Mouse (Mus musculus) spleen, embryonic (tissue): ENCODE measurements around the gene Siglec1.

Experiments
- CTCF ChIA-PET: fragments of 350-600 bp; sonication (Branson Sonifier 250); formaldehyde crosslinking; loops from one replicate; lab custom pipeline; 2022; lab: Charles Lee

Gene Siglec1

GRCm38 (mm10) chr2:131101530-131101929, 15.0 kb upstream of the Siglec1 start:
- CTCF ChIA-PET, result interaction anchor here (0.6 kb wide), 1 partner anchor 165 kb away, joined by 4 read pairs; no protein-coding TSS in a partner anchor

GRCm38 (mm10) chr2:131097087-131097486, 10.5 kb upstream of the Siglec1 start:
- CTCF ChIA-PET, result interaction anchor here (0.6 to 1.0 kb wide), 2 partner anchors 64 to 128 kb away, joined by 3 read pairs; no protein-coding TSS in a partner anchor

- CTCF ChIA-PET, result interaction anchor here (0.6 to 1.3 kb wide), 3 partner anchors 65 to 157 kb away, joined by 3 to 10 read pairs (median 4); no protein-coding TSS in a partner anchor
Observed at GRCm38 (mm10) chr2:131096101-131096795, 9.7 kb upstream of the Siglec1 start.

- CTCF ChIA-PET, result interaction anchor here (0.7 to 1.7 kb wide), 2 partner anchors 160 to 288 kb away, joined by 3 to 8 read pairs; no protein-coding TSS in a partner anchor
Observed at GRCm38 (mm10) chr2:131094823-131095222, 8.3 kb upstream of the Siglec1 start.

GRCm38 (mm10) chr2:131093577-131093976, 7.0 kb upstream of the Siglec1 start:
- CTCF ChIA-PET, result interaction anchor here (0.7 to 1.7 kb wide), 2 partner anchors 56 to 161 kb away, joined by 6 to 8 read pairs; no protein-coding TSS in a partner anchor

GRCm38 (mm10) chr2:131090852-131091251, 4.3 kb upstream of the Siglec1 start:
- CTCF ChIA-PET, result interaction anchor here (0.6 kb wide), 1 partner anchor 1172 kb away, joined by 5 read pairs; no protein-coding TSS in a partner anchor

GRCm38 (mm10) chr2:131089634-131090033, 3.1 kb upstream of the Siglec1 start:
- CTCF ChIA-PET, result no interaction called here

GRCm38 (mm10) chr2:131088581-131088980, 2.0 kb upstream of the Siglec1 start:
- CTCF ChIA-PET, result no interaction called here

- CTCF ChIA-PET, result no interaction called here
Observed at GRCm38 (mm10) chr2:131084206-131084605, 2.4 kb downstream of the Siglec1 start.

GRCm38 (mm10) chr2:131080507-131080906, 6.1 kb downstream of the Siglec1 start:
- CTCF ChIA-PET, result no interaction called here

GRCm38 (mm10) chr2:131072536-131072935, 14.0 kb downstream of the Siglec1 start:
- CTCF ChIA-PET, result no interaction called here

- CTCF ChIA-PET, result no interaction called here
Observed at GRCm38 (mm10) chr2:131067481-131067880, 19.1 kb downstream of the Siglec1 start.

GRCm38 (mm10) chr2:131066342-131066741, 20.2 kb downstream of the Siglec1 start:
- CTCF ChIA-PET, result no interaction called here

- CTCF ChIA-PET, result no interaction called here
Observed at GRCm38 (mm10) chr2:131063404-131063864, 23.1 kb downstream of the Siglec1 start, which contains the start of gene Adam33. Gene Adam33, minus strand, starts transcription at chr2:131063814.

GRCm38 (mm10) chr2:131061607-131062006, 25.0 kb downstream of the Siglec1 start:
- CTCF ChIA-PET, result no interaction called here

- CTCF ChIA-PET, result no interaction called here
Observed at GRCm38 (mm10) chr2:131060784-131061183, 25.8 kb downstream of the Siglec1 start.

GRCm38 (mm10) chr2:131059781-131060540, 26.6 kb downstream of the Siglec1 start:
- CTCF ChIA-PET, result no interaction called here

- CTCF ChIA-PET, result no interaction called here
Observed at GRCm38 (mm10) chr2:131059377-131059776, 27.2 kb downstream of the Siglec1 start.

GRCm38 (mm10) chr2:131058672-131059071, 27.9 kb downstream of the Siglec1 start:
- CTCF ChIA-PET, result interaction anchor here (0.6 kb wide), 1 partner anchor 15 kb away, joined by 5 read pairs; no protein-coding TSS in a partner anchor

- CTCF ChIA-PET, result interaction anchor here (0.7 kb wide), 1 partner anchor 253 kb away, joined by 3 read pairs; no protein-coding TSS in a partner anchor
Observed at GRCm38 (mm10) chr2:131056191-131056590, 30.4 kb downstream of the Siglec1 start.

- CTCF ChIA-PET, result no interaction called here
Observed at GRCm38 (mm10) chr2:131055631-131056030, 30.9 kb downstream of the Siglec1 start.
